Mouse (Mus musculus): ENCODE measurements around the gene Mad2l2.
A peak's percentile ranks its signal among the peaks of the same experiment; 100 is the strongest.

The Mad2l2 gene

DNA sequence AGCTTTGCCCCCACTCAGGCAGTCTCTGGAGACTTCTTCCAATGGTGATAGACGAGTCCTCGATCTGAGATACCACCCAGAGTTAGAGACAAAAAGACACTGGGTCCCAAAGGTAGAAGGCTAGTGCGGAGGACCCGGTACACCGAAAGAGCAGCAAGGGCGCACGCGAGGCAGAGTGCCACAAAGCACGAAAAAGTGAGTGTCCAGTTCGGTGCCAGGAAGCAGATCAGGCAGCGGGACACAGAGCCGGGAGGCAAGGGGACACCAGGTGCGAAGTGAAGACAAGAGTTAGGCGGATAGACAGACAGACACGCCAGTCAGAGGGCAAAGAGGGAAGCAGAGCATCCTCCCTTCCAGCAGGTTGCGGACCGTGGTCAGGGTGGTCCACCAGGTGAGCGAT, at the start of gene Mad2l2:
Gene Mad2l2, plus strand, starts transcription at position 252 of the 400 bp plus-strand sequence.
- ATAC-seq (ENCODE audit: insufficient number of reproducible peaks, low FRiP score, low TSS enrichment): no peak

- ATAC-seq (ENCODE audit: insufficient number of reproducible peaks, low FRiP score, low TSS enrichment): peak; percentile 53
Observed at GRCm38 (mm10) chr4:148080597-148080973, 49.6 kb upstream of the Mad2l2 start.

DNA sequence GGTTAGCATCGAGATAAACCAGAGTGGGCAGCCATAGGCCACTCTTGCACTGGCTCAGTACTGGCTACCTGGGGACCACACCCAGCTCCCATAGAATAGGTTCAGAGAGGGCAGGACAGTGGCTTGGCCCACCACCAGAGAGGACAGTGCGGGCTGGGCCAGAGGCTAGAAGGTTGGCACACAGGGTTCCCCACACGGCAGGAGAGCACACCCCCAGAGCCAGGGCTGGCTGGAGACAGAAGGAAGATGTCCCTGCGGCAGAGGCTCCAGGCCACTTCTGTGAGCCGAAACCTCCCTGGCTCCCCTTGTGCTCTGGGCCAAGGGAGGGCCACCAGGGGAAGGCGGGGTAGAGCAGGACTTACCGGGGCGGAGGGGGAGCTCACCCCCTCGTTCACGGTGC, 49.0 kb upstream of the Mad2l2 start:
- no peak for ATAC-seq (ENCODE audit: insufficient number of reproducible peaks, low FRiP score, low TSS enrichment)

DNA sequence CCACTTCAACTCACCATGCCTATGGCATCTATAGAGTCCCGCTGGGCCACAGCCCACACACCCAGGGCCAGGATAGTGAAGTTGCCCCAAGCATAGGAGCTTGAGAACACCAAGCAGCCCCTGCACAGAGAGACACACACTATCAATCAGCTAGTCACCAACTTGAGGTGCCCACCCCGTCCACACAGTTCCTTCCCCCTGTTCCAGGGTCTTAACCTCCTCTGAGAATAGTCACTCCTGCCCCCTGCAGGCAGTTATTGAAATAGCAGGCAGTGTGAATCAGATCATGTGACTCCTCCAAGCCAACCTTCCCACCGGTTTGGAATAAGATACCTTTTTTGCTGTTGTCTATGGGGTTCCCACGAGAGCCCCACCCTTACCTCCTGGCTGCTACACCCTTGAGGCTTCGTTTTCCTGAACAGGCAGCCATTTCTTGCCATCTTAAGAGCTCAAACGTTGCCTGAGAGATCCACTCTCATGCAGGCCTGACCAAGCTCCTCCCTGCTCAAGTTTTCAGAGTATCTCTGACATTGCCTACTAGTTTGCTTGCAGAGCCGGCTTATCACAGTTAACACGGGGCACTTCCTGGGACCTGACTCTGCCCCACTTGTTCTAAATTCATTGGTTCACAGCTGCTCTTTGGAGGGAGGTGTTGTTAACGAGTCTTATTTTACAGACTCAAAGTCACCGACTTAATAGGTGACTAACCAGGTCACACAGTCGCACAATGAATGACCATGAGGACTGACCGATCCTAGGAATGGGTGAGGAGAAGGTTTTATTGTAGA, 47.7 kb upstream of the Mad2l2 start:
- ATAC-seq (ENCODE audit: insufficient number of reproducible peaks, low FRiP score, low TSS enrichment): no peak

DNA sequence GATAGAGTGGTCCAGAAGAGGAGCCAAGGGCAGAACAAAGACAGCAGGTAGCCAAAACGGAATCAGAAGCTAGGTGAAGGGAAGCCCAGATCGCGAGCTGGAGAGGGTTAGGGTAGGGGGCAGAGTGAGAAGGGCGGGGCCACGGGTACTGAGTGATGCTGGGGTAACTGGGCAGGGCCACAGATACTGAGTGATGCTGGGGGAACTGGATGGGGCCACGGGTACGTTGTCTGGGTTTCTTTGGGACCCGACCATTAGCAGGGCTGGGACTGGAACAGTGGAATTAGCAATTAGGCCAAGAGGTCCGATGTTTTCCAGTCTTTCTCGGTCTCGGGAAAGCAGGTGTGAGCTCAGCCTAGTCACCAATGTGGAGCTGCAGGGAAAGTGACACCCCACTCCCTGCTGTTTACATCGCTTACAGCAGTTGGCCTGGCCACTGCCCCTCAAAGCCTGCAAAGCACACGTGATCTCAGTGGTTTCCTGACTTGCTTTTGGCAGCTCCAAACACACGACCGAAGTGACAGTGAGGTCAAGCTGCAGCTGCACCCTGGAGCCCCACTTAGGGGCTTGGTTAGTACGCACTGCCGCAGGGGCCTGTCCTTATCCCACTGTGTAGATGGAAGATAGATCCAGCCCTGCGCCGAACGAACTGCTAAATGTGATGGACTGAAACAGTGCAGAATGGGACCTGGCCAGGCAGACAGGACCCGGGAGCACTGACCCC, 46.8 kb upstream of the Mad2l2 start:
- ATAC-seq (ENCODE audit: insufficient number of reproducible peaks, low FRiP score, low TSS enrichment): no peak

DNA sequence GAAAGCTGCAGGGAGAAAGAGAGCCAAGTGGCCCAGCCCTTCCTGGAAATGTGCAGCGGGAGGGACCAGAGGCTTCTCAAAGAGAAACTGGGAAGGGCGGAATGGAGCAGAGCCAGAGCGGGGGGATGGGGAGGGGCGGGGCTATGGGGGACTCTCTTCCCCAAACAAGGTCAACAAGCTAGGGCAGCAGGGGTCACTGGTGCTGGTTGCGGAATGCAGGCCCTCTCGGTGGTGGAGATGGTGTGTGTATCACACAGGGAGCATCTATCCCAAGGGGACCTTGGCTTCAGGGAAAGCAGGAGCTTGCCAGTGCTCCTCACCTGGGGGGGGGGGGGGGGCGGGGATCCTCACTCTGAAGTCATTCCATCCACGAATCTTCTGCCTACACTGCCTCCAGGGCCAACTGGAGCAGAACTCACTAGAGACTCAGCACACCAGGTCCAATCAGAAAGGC, 45.9 kb upstream of the Mad2l2 start:
- no peak for ATAC-seq (ENCODE audit: insufficient number of reproducible peaks, low FRiP score, low TSS enrichment)

DNA sequence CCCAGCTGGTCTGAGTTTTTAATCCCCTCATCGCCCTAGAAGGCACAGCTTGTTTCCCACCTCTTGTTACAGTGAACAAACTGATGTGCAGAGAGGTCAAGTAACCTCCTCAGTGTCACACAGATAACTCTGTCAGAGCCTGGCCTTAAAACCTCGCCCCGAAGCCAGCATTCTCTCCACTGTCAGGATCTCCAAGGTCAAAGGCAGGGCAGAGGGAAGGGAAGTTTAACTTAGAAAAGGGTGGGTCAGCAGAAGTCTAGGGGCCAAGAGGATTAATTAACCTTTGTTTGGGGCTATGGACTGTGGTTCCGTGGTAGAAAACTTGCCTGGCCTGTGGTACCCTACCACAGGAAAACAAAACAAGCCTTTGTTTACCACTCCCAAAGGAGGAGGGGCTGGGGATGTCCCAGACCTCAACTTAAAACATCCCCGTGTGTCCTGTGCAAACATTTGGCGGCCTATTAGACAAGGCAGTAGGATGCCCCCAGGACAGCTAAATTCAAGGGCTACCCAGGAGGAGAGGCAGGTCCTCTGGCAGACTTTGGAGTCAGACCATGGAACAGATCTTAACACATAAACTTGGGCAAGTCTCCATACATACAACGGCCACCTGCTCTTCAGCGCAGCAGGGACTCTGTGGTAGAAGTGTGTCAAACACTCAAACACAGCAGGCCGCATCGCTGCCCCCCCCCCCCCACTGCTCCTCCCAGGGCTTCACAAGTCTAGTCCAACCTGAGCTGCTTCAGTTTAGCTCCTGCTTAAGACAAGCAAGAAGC, 44.9 kb upstream of the Mad2l2 start:
- no peak for ATAC-seq (ENCODE audit: insufficient number of reproducible peaks, low FRiP score, low TSS enrichment)

DNA sequence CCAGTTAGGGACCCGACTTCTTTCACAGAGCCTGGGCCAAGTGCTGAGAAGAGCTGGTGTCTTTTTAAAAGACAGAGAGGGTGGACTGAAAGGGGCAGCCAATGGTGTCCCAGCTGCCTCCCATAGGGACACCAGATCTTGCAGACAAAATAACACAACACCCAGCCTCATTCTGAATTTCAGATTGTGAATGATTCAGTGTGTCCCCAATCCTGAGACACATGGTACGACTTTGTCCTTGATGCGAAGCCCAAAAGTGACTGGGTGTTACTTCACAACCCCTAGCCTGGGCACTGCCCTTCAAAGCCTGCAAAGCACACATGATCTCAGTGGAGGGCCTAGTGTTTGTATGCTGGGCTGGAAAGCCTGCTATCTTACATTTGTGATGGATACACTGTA, 44.3 kb upstream of the Mad2l2 start:
- ATAC-seq (ENCODE audit: insufficient number of reproducible peaks, low FRiP score, low TSS enrichment): no peak

DNA sequence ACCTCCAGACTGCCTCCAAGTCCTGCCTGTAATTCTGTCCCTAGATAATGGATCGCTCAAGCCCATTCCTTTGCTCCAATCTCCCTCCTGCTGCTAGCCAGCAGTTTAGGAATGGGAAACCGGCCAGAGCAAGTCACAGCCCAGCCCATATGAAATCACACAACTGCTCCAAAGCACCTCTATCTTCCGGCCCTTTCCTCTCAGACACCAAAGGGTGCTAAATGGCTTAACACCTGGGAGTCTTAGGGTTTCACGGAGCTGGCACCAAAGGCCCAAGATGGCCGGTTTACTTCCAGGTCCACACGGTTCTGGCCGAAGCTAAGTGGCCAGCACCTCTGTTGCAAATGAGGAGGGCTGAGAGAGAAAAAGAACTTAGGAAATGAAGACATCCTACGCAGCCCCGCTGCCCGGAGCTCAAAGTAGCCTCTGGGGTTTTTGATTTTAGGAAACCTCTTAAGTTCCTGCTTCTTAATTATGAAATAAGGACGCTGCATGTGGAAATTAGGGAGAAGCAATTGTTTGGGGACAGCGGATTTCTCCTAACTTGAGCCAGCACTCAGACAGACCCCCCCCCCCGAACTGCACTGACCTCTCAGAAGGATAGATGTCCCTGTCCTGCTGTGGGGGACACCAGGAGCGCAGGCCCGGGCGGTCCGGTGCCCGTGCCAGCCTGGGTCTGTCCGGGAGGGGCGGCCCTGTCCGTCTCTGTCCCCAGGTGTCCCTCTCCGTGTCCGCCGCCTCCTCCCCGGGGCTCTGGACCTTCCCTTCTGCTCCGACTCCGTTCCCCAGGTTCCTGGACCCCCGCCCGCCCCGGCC, 42.9 kb upstream of the Mad2l2 start:
- peak; percentile 21; the same call in 1 of the 2 replicates for ATAC-seq (ENCODE audit: insufficient number of reproducible peaks, low FRiP score, low TSS enrichment)

DNA sequence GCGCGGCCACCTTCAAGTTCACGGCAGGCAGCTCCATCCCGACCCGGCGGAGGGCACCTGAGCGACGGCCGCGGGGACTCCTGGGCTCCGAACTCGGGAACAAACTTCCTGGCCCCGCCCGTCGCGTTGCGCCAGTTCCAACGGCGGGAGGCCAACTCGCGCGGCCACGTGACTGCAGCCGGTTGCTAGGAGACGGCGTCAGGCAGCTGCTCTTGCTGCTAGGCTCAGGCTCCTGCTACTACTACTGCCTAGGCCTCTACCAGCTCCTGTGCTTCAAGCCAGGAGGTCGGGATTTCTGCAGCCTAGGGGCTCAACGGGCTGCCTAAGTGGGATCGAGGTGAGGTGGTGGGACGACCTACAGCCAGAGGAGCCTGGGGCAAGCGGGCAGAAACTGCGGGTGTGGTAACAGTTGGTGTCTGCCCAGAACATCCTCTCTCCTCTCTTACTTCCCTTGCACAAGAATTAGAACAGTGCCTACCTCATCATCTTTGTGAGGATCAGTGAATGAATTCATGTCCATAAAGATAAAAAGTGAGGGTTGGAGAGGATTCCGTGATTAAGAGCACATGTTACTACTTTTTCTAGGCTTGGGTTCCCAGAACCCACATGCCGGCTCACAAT, 42.2 kb upstream of the Mad2l2 start, which contains the start of gene Agtrap:
Gene Agtrap, minus strand, starts transcription at position 125 of the 621 bp plus-strand sequence.
- ATAC-seq (ENCODE audit: insufficient number of reproducible peaks, low FRiP score, low TSS enrichment): peak; percentile 81

DNA sequence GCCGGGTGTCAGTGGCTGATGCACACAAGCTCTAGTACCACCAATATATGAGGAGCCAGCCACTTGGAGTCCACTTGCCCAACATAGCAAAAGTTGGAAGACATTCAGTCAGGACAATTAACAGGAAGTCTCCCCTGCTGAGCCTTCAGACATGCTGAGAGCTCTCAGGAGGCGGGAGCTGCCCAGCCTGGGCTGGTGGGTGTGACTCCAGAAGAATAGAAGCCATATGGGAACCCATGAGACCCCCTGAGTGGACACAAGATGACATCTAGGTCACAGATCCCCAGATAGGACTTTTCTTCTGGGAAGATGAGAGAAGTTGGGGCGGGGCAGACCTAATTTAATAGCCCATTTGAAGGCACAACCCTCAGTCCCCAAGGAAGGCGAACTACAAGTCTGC, 41.0 kb upstream of the Mad2l2 start:
- ATAC-seq (ENCODE audit: insufficient number of reproducible peaks, low FRiP score, low TSS enrichment): no peak

DNA sequence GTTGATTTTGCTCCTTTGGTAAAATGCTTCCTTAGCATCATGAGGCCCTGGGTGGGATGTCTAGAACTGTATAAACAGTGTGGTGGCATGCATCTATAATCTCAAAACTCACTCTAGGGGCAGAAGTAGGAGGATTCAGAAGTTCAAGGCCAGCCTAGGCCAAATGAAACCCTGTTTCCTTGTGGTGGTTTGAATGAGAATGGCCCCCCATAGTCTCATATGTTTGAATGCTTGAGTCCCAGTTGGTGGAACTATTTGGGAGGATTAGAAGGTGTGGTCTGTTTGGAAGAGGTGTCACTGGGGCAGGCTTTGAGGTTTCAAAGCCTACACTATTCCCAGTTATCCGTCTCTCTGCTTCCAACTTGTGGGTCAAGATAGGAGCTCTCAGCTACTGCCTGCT, 39.0 kb upstream of the Mad2l2 start:
- ATAC-seq (ENCODE audit: insufficient number of reproducible peaks, low FRiP score, low TSS enrichment): no peak

- ATAC-seq (ENCODE audit: insufficient number of reproducible peaks, low FRiP score, low TSS enrichment): no peak
Observed at GRCm38 (mm10) chr4:148092551-148093271, 37.5 kb upstream of the Mad2l2 start.

- no peak for ATAC-seq (ENCODE audit: insufficient number of reproducible peaks, low FRiP score, low TSS enrichment)
Observed at GRCm38 (mm10) chr4:148094161-148094560, 36.0 kb upstream of the Mad2l2 start.

GRCm38 (mm10) chr4:148095081-148095480, 35.1 kb upstream of the Mad2l2 start:
- no peak for ATAC-seq (ENCODE audit: insufficient number of reproducible peaks, low FRiP score, low TSS enrichment)

GRCm38 (mm10) chr4:148097936-148098335, 32.2 kb upstream of the Mad2l2 start:
- no peak for ATAC-seq (ENCODE audit: insufficient number of reproducible peaks, low FRiP score, low TSS enrichment)

DNA sequence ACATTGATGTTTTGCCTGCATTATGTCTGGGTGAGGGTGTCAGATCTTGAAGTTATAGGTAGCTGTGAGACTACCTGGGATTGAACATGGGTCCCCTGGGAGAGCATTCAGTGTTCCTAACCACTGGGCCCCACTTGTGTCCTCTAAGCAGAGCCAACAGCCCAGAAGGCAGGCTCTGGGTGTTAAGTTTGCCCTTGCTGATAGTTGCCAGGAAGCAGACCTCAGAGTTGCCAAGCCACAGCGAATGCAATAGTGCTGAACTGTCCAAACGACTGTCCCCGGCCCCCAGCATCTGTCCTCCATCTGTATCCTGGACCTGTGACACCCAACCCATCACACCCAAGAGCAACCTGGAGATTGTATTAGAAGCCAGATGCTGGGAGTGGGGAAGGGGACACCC, 31.5 kb upstream of the Mad2l2 start:
- no peak for ATAC-seq (ENCODE audit: insufficient number of reproducible peaks, low FRiP score, low TSS enrichment)

DNA sequence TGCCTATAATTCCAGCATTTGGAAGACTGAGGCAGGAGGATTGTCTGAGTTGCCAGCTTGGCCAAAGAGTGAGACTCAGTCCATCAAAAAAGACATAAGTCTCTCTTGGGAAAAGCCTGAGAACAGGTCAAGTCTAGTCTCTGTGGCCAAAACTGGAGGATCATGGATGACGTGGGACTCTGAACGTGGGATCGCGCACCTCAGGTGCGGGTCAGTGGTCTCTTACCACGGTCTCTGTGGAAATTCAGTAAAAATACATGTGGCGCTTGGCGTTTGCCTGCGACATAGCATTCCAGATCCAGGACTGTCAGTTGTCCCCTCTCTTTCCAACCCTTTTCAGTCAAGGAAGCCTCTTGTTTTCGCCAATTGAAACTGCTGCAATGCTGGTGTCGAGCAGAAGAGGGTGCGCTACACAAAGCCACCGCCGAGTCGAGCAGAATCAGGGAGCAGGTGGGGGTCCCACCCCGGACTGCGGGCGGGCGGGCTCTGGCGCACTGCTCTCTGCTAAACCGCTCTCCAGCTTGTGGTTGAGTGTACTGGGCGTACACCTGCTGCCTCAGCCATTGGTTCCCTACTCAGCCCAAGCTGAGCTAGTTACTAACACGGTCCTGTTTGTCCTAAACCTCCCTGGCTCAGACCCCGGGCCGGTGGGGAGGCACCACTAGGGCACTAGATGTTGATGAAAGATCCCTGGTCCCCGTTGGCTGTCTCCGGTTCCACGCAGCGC, 28.2 kb upstream of the Mad2l2 start:
- peak; percentile 83; the same call in 1 of the 2 replicates for ATAC-seq (ENCODE audit: insufficient number of reproducible peaks, low FRiP score, low TSS enrichment)

Data from cerebellum, adult (tissue).